Mouse (Mus musculus) retina, adult 2 months (tissue): ENCODE measurements around the gene Rarb.

ENCODE experiments used
- DNase-seq: peaks from one replicate; pipeline ENCODE4 v3.0.0-alpha.2; 2012; ENCODE audit warnings: low read depth, low spot score

The Rarb gene

GRCm38 (mm10) chr14:16589139-16589538, 229.8 kb downstream of the Rarb start:
- DNase-seq, result no peak

GRCm38 (mm10) chr14:16578100-16578499, 240.9 kb downstream of the Rarb start:
- no peak for DNase-seq

GRCm38 (mm10) chr14:16577049-16577448, 241.9 kb downstream of the Rarb start:
- no peak for DNase-seq

GRCm38 (mm10) chr14:16574925-16575721, 243.8 kb downstream of the Rarb start:
- peak; percentile 76 for DNase-seq

GRCm38 (mm10) chr14:16573475-16574171, 245.3 kb downstream of the Rarb start:
- DNase-seq, result no peak

GRCm38 (mm10) chr14:16572755-16573340, 246.1 kb downstream of the Rarb start:
- DNase-seq, result no peak

GRCm38 (mm10) chr14:16569506-16570001, 249.4 kb downstream of the Rarb start:
- no peak for DNase-seq

GRCm38 (mm10) chr14:16566920-16567319, 252.0 kb downstream of the Rarb start:
- no peak for DNase-seq

- no peak for DNase-seq
Observed at GRCm38 (mm10) chr14:16563912-16564311, 255.0 kb downstream of the Rarb start.

GRCm38 (mm10) chr14:16561496-16562170, 257.3 kb downstream of the Rarb start:
- no peak for DNase-seq

- no peak for DNase-seq
Observed at GRCm38 (mm10) chr14:16559294-16560217, 259.4 kb downstream of the Rarb start.

- DNase-seq, result no peak
Observed at GRCm38 (mm10) chr14:16558033-16558432, 260.9 kb downstream of the Rarb start.

GRCm38 (mm10) chr14:16554643-16555459, 264.1 kb downstream of the Rarb start:
- DNase-seq, result no peak

- DNase-seq, result no peak
Observed at GRCm38 (mm10) chr14:16554319-16554642, 264.7 kb downstream of the Rarb start.

- DNase-seq, result no peak
Observed at GRCm38 (mm10) chr14:16552293-16552692, 266.7 kb downstream of the Rarb start.

- DNase-seq, result no peak
Observed at GRCm38 (mm10) chr14:16551843-16552242, 267.1 kb downstream of the Rarb start.

GRCm38 (mm10) chr14:16548200-16548576, 270.8 kb downstream of the Rarb start:
- DNase-seq, result no peak

- DNase-seq, result no peak
Observed at GRCm38 (mm10) chr14:16547492-16548199, 271.3 kb downstream of the Rarb start.

- no peak for DNase-seq
Observed at GRCm38 (mm10) chr14:16544995-16545394, 274.0 kb downstream of the Rarb start.
